Mouse (Mus musculus) liver, embryonic 14.5 days (tissue): Measurements from ENCODE around the gene Hist3h2a.

Experiments used
- CTCF ChIP-seq: IDR thresholded peaks from 2 replicates; pipeline ENCODE4 v1.5.1; 2016; ENCODE audit warnings: antibody characterized with exemption, low read depth, control low read depth
- EP300 ChIP-seq: IDR thresholded peaks from 2 replicates; pipeline ENCODE4 v1.6.1; 2016; ENCODE audit warnings: antibody characterized with exemption, low read depth

DNA sequence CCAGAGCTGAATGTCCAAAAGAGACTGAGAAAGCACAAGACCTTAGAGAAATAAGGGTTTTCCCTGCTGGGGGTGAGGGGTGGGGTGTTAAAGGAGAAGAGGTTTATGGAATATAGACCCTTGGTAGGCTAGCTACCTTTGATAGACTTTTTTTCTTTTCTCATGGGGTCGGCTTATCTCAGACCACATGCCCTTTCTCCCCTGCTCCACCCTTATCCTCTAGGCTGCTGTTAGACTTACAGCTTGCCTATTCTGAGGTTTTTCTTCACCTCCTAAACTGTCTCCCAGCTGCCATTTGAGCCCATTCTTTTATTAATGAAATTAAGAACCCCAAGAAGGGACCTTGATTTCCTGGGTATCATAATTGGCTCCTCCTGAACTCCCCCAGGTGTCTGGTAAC lies 40.7 kb upstream of the Hist3h2a start:
- TF ChIP-seq CTCF (no peak), EP300 (peak; percentile 72)
